Mouse (Mus musculus): ENCODE results near the gene Zfp367.

- TF ChIP-seq CTCF (IDR thresholded peaks at IDR 0.05; ENCODE audit: control insufficient read depth, insufficient read depth, low read length) (no peak), POLR2A (IDR thresholded peaks at IDR 0.05; ENCODE audit: borderline replicate concordance, control insufficient read depth, low read depth, low read length) (no peak)
Measured at GRCm38 (mm10) chr13:64154651-64155050, 1.6 kb upstream of the Zfp367 start.
